Mouse (Mus musculus) testis, adult 2 months (tissue): ENCODE data around the gene Tle6.

Experiments used
- CTCF ChIP-seq: fragments of 200-500 bp; IDR thresholded peaks from 2 replicates; pipeline ENCODE4 v1.5.1; 2012; ENCODE audit warnings: low read depth, mild to moderate bottlenecking, inconsistent platforms, low read length, moderate library complexity; ENCODE audit not compliant: control insufficient read depth, insufficient read depth, insufficient replicate concordance
- POLR2A ChIP-seq: fragments of 200-500 bp; IDR thresholded peaks from 2 replicates; pipeline ENCODE4 v1.6.1; 2012; ENCODE audit warnings: low read depth, mild to moderate bottlenecking, inconsistent platforms, low read length, moderate library complexity; ENCODE audit not compliant: control insufficient read depth

DNA sequence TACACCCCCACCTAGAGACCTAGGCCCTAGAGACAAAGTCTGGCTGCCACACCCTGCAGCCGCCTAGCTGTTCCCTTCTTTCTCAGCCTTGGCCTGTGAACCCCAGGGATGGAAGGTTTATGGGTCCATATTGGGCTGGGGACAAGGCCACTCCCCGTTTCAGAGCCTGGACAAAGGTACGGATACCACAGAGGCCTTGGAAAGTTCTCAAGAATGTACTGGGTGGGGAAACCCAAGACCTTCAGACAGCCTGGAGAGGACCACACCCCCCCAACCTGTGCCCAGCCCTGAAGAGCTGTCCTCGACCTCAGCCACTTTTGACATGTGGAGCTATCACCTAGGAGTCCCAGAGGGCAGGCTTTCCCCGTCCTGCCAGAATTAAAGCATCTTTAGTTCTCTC lies 51.9 kb downstream of the Tle6 start:
- no peak for TF ChIP-seq CTCF
- TF ChIP-seq POLR2A: no peak
